33 mouse cellular contexts compared by ENCODE assay signal in genomic region chr19:12994714-12995113, GRCm38 (mm10). TPM values are rescaled to one million over a fixed set of nuclear protein-coding genes. Genes with fewer than 3 reads are reported as not detected.
"Had no signal": no experiment of that assay in that cellular context is flagged by ENCODE, and none has a peak within 500 bp of the region (broad histone marks: within the 10 kb centered on the region; RNA-seq: fewer than 3 reads in every experiment).

Olfr1451 (plus strand) TSS chr19:12995014.

- H3K4me3 ChIP-seq: embryonic facial prominence, embryonic 10.5 days; embryonic facial prominence, embryonic 12.5 days; embryonic facial prominence, embryonic 13.5 days; embryonic facial prominence, embryonic 15.5 days; erythroblast, embryonic 14.5 days; forebrain, embryonic 10.5 days; forebrain, embryonic 12.5 days; forebrain, embryonic 13.5 days; forebrain, embryonic 15.5 days; gastrocnemius, adult 2 months; heart, adult 2 months had no signal

- H3K4me1 ChIP-seq: embryonic facial prominence, embryonic 10.5 days; embryonic facial prominence, embryonic 12.5 days; embryonic facial prominence, embryonic 13.5 days; embryonic facial prominence, embryonic 15.5 days; forebrain, embryonic 10.5 days; forebrain, embryonic 12.5 days; forebrain, embryonic 13.5 days; forebrain, embryonic 15.5 days had no signal

- H3K27ac ChIP-seq: embryonic facial prominence, embryonic 10.5 days; embryonic facial prominence, embryonic 12.5 days; embryonic facial prominence, embryonic 13.5 days; embryonic facial prominence, embryonic 15.5 days; forebrain, embryonic 10.5 days; forebrain, embryonic 12.5 days; forebrain, embryonic 13.5 days; forebrain, embryonic 15.5 days; gastrocnemius, adult 2 months; heart, adult 2 months had no signal

- H3K36me3 ChIP-seq: embryonic facial prominence, embryonic 10.5 days; embryonic facial prominence, embryonic 12.5 days; embryonic facial prominence, embryonic 13.5 days; embryonic facial prominence, embryonic 15.5 days; forebrain, embryonic 10.5 days; forebrain, embryonic 12.5 days; forebrain, embryonic 15.5 days had no signal

- H3K9me3 ChIP-seq: embryonic facial prominence, embryonic 15.5 days had no signal

- DNase-seq: cerebellum, adult 8-10 months; cerebellum, adult 9-10 months; cerebellum, adult 9-11 months; cerebellum, postnatal 10 days; cerebellum, postnatal 14 days; cerebellum, postnatal 25 days; cerebellum, postnatal 36 days; embryo, embryonic 11 days; forebrain, postnatal 0 days; gastrocnemius, adult 2 months; gastrocnemius, postnatal 10 days; gastrocnemius, postnatal 14 days; gastrocnemius, postnatal 25 days; gastrocnemius, postnatal 36 days; heart, adult 18-20 months; heart, adult 2 months had no signal

- H3K27me3 ChIP-seq: embryonic facial prominence, embryonic 12.5 days; embryonic facial prominence, embryonic 13.5 days; embryonic facial prominence, embryonic 15.5 days; forebrain, embryonic 12.5 days; forebrain, embryonic 13.5 days; forebrain, embryonic 15.5 days had no signal

RNA-seq across cellular contexts. Expression of gene Olfr1451, which starts in this region (rescaled TPM):
- polyA plus RNA-seq: cortical plate, adult 2 months; embryonic facial prominence, embryonic 10.5 days; embryonic facial prominence, embryonic 11.5 days; embryonic facial prominence, embryonic 12.5 days; embryonic facial prominence, embryonic 13.5 days; embryonic facial prominence, embryonic 14.5 days; embryonic facial prominence, embryonic 15.5 days; erythroblast, embryonic 14.5 days; forebrain, embryonic 10.5 days; forebrain, embryonic 11.5 days; forebrain, embryonic 12.5 days; forebrain, embryonic 13.5 days; forebrain, embryonic 14.5 days; forebrain, embryonic 15.5 days; forebrain, embryonic 16.5 days; forebrain, postnatal 0 days; frontal cortex, adult 2 months; gonadal fat pad, adult 2 months; heart, adult 2 months had no signal
